Mouse (Mus musculus): ENCODE measurements around the gene Lhx3. TPM values are rescaled to one million over a fixed set of nuclear protein-coding genes. Genes with fewer than 3 reads are reported as not detected.

Lhx3 gene
- polyA plus RNA-seq, 1 experiment = not detected

GRCm38 (mm10) chr2:26234771-26235170 is 26.7 kb upstream of the Lhx3 start:
- TF ChIP-seq CTCF (IDR thresholded peaks at IDR 0.05; ENCODE audit: borderline replicate concordance, insufficient read depth, low read length) (no peak), POLR2A (IDR thresholded peaks at IDR 0.05; ENCODE audit: low read depth, low read length) (no peak)
- peaks cover 3% of the 10 kb centered on the region; the same call in 1 of the 2 replicates for H3K4me1 ChIP-seq (ENCODE audit: control insufficient read depth, insufficient read depth, low read length)
- no peak overlapping the region for H3K27ac ChIP-seq (ENCODE audit: insufficient read depth, low read length)

GRCm38 (mm10) chr2:26234253-26234652 is 26.2 kb upstream of the Lhx3 start:
- Histone ChIP-seq H3K4me1 (ENCODE audit: control insufficient read depth, insufficient read depth, low read length) (peaks cover 3% of the 10 kb centered on the region; the same call in 1 of the 2 replicates), H3K4me3 (ENCODE audit: insufficient read depth, low read length) (no peak overlapping the region), H3K27ac (ENCODE audit: insufficient read depth, low read length) (no peak overlapping the region)
- TF ChIP-seq POLR2A (IDR thresholded peaks at IDR 0.05; ENCODE audit: low read depth, low read length) = no peak
- no peak for TF ChIP-seq CTCF (IDR thresholded peaks at IDR 0.05; ENCODE audit: borderline replicate concordance, insufficient read depth, low read length)

More at GRCm38 (mm10) chr2:26234771-26235170, 26.7 kb upstream of the Lhx3 start:
- no peak overlapping the region for H3K4me3 ChIP-seq (ENCODE audit: insufficient read depth, low read length)

GRCm38 (mm10) chr2:26231366-26231765 is 23.3 kb upstream of the Lhx3 start:
- Histone ChIP-seq H3K4me3 (ENCODE audit: insufficient read depth, low read length) (no peak overlapping the region), H3K4me1 (ENCODE audit: control insufficient read depth, insufficient read depth, low read length) (peaks cover 3% of the 10 kb centered on the region; the same call in 1 of the 2 replicates), H3K27ac (ENCODE audit: insufficient read depth, low read length) (no peak overlapping the region)
- TF ChIP-seq POLR2A (IDR thresholded peaks at IDR 0.05; ENCODE audit: low read depth, low read length) (no peak), CTCF (IDR thresholded peaks at IDR 0.05; ENCODE audit: borderline replicate concordance, insufficient read depth, low read length) (no peak)

- Histone ChIP-seq H3K27ac (ENCODE audit: insufficient read depth, low read length) (peak overlapping the region; percentile 19; the same call in 1 of the 2 replicates), H3K4me3 (ENCODE audit: insufficient read depth, low read length) (no peak overlapping the region), H3K4me1 (ENCODE audit: control insufficient read depth, insufficient read depth, low read length) (0 out of 2 replicates have a peak, but pooled peaks cover 3% of the 10 kb centered on the region)
- TF ChIP-seq POLR2A (IDR thresholded peaks at IDR 0.05; ENCODE audit: low read depth, low read length) = no peak
- no peak for TF ChIP-seq CTCF (IDR thresholded peaks at IDR 0.05; ENCODE audit: borderline replicate concordance, insufficient read depth, low read length)
Observed at GRCm38 (mm10) chr2:26230253-26230652, 22.2 kb upstream of the Lhx3 start.

GRCm38 (mm10) chr2:26227788-26228187 is 19.7 kb upstream of the Lhx3 start:
- Histone ChIP-seq H3K4me3 (ENCODE audit: insufficient read depth, low read length) (no peak overlapping the region), H3K27ac (ENCODE audit: insufficient read depth, low read length) (no peak overlapping the region), H3K4me1 (ENCODE audit: control insufficient read depth, insufficient read depth, low read length) (0 out of 2 replicates have a peak, but pooled peaks cover 3% of the 10 kb centered on the region)
- no peak for TF ChIP-seq POLR2A (IDR thresholded peaks at IDR 0.05; ENCODE audit: low read depth, low read length)
- TF ChIP-seq CTCF (IDR thresholded peaks at IDR 0.05; ENCODE audit: borderline replicate concordance, insufficient read depth, low read length) = peak; percentile 33; the same call in 1 of the 2 replicates

- H3K4me1 ChIP-seq (ENCODE audit: control insufficient read depth, insufficient read depth, low read length) = no peaks in the 10 kb centered on the region
- no peak overlapping the region for H3K27ac ChIP-seq (ENCODE audit: insufficient read depth, low read length)
- TF ChIP-seq POLR2A (IDR thresholded peaks at IDR 0.05; ENCODE audit: low read depth, low read length) (no peak), CTCF (IDR thresholded peaks at IDR 0.05; ENCODE audit: borderline replicate concordance, insufficient read depth, low read length) (no peak)
- no peak overlapping the region for H3K4me3 ChIP-seq (ENCODE audit: insufficient read depth, low read length)
Observed at GRCm38 (mm10) chr2:26225242-26225641, 17.2 kb upstream of the Lhx3 start.

GRCm38 (mm10) chr2:26223961-26224360 is 15.9 kb upstream of the Lhx3 start:
- no peak for TF ChIP-seq POLR2A (IDR thresholded peaks at IDR 0.05; ENCODE audit: low read depth, low read length)
- no peak for TF ChIP-seq CTCF (IDR thresholded peaks at IDR 0.05; ENCODE audit: borderline replicate concordance, insufficient read depth, low read length)
- no peak overlapping the region for H3K27ac ChIP-seq (ENCODE audit: insufficient read depth, low read length)
- no peaks in the 10 kb centered on the region for H3K4me1 ChIP-seq (ENCODE audit: control insufficient read depth, insufficient read depth, low read length)
- no peak overlapping the region for H3K4me3 ChIP-seq (ENCODE audit: insufficient read depth, low read length)

- TF ChIP-seq POLR2A (IDR thresholded peaks at IDR 0.05; ENCODE audit: low read depth, low read length) (no peak), CTCF (IDR thresholded peaks at IDR 0.05; ENCODE audit: borderline replicate concordance, insufficient read depth, low read length) (no peak)
- Histone ChIP-seq H3K27ac (ENCODE audit: insufficient read depth, low read length) (no peak overlapping the region), H3K4me1 (ENCODE audit: control insufficient read depth, insufficient read depth, low read length) (no peaks in the 10 kb centered on the region), H3K4me3 (ENCODE audit: insufficient read depth, low read length) (no peak overlapping the region)
Observed at GRCm38 (mm10) chr2:26214526-26214925, 6.4 kb upstream of the Lhx3 start.

- no peak for TF ChIP-seq POLR2A (IDR thresholded peaks at IDR 0.05; ENCODE audit: low read depth, low read length)
- no peak for TF ChIP-seq CTCF (IDR thresholded peaks at IDR 0.05; ENCODE audit: borderline replicate concordance, insufficient read depth, low read length)
- H3K4me1 ChIP-seq (ENCODE audit: control insufficient read depth, insufficient read depth, low read length) = no peaks in the 10 kb centered on the region
- H3K4me3 ChIP-seq (ENCODE audit: insufficient read depth, low read length) = no peak overlapping the region
- H3K27ac ChIP-seq (ENCODE audit: insufficient read depth, low read length) = no peak overlapping the region
Observed at GRCm38 (mm10) chr2:26209566-26209965, 1.5 kb upstream of the Lhx3 start.

GRCm38 (mm10) chr2:26207559-26207958 is 530 bp downstream of the Lhx3 start:
- TF ChIP-seq POLR2A (IDR thresholded peaks at IDR 0.05; ENCODE audit: low read depth, low read length) (no peak), CTCF (IDR thresholded peaks at IDR 0.05; ENCODE audit: borderline replicate concordance, insufficient read depth, low read length) (no peak)
- Histone ChIP-seq H3K4me1 (ENCODE audit: control insufficient read depth, insufficient read depth, low read length) (no peaks in the 10 kb centered on the region), H3K4me3 (ENCODE audit: insufficient read depth, low read length) (no peak overlapping the region), H3K27ac (ENCODE audit: insufficient read depth, low read length) (no peak overlapping the region)
